Mouse (Mus musculus): ENCODE results near the gene Vmn2r92. TPM values are rescaled to one million over a fixed set of nuclear protein-coding genes. Genes with fewer than 3 reads are reported as not detected.

Gene Vmn2r92
- 0.09 TPM for polyA plus RNA-seq (2017; shearing (Covaris generic))

GRCm38 (mm10) chr17:18151587-18151986 is at the start of gene Vmn2r92:
TSS of gene Vmn2r92 (plus strand) at chr17:18151887.

Other genes starting within 250 kb of the Vmn2r92 start
- not detected for gene Fpr-rs4, start 130.2 kb upstream of the Vmn2r92 start, polyA plus RNA-seq (2017; shearing (Covaris generic))
- gene Vmn2r124, start 102.5 kb upstream of the Vmn2r92 start, polyA plus RNA-seq (2017; shearing (Covaris generic)): not detected
- not detected for gene Vmn2r91, start 66.9 kb upstream of the Vmn2r92 start, polyA plus RNA-seq (2017; shearing (Covaris generic))
- gene Vmn2r94, start 125.9 kb downstream of the Vmn2r92 start, polyA plus RNA-seq (2017; shearing (Covaris generic)): not detected
- not detected for gene Vmn2r93, start 146.2 kb downstream of the Vmn2r92 start, polyA plus RNA-seq (2017; shearing (Covaris generic))